Mouse (Mus musculus): ENCODE measurements around the gene C87436.
"Not testable (repeated sequence)": the region's sequence is repeated elsewhere in the genome, so short reads cannot be mapped to it uniquely, and the experiment has no call there.

C87436 gene

GRCm38 (mm10) chr6:86481871-86482270 is 43.7 kb downstream of the C87436 start:
- DNase-seq (ENCODE audit: extremely low spot score), result no peak

GRCm38 (mm10) chr6:86485943-86486640 is 47.9 kb downstream of the C87436 start:
- DNase-seq (ENCODE audit: extremely low spot score), result no peak

GRCm38 (mm10) chr6:86487358-86488148 is 49.4 kb downstream of the C87436 start:
- peak; percentile 83 for DNase-seq (ENCODE audit: extremely low spot score)

GRCm38 (mm10) chr6:86488149-86488485 is 49.9 kb downstream of the C87436 start:
- no peak for DNase-seq (ENCODE audit: extremely low spot score)

GRCm38 (mm10) chr6:86489945-86490344 is 51.8 kb downstream of the C87436 start:
- no peak for DNase-seq (ENCODE audit: extremely low spot score)

- DNase-seq (ENCODE audit: extremely low spot score), result not testable (repeated sequence)
These were observed 52.2 kb downstream of the C87436 start for GRCm38 (mm10) chr6:86490413-86490812.

GRCm38 (mm10) chr6:86493469-86494263 is 55.5 kb downstream of the C87436 start:
- no peak for DNase-seq (ENCODE audit: extremely low spot score)

- DNase-seq (ENCODE audit: extremely low spot score), result no peak
These were observed 56.6 kb downstream of the C87436 start for GRCm38 (mm10) chr6:86494767-86495166.

GRCm38 (mm10) chr6:86495661-86496060 is 57.5 kb downstream of the C87436 start:
- no peak for DNase-seq (ENCODE audit: extremely low spot score)

- DNase-seq (ENCODE audit: extremely low spot score), result no peak
These were observed 58.0 kb downstream of the C87436 start for GRCm38 (mm10) chr6:86496127-86496526.

- no peak for DNase-seq (ENCODE audit: extremely low spot score)
These were observed 58.4 kb downstream of the C87436 start for GRCm38 (mm10) chr6:86496585-86496984.

GRCm38 (mm10) chr6:86497071-86497815 is 59.1 kb downstream of the C87436 start:
- peak; percentile 49 for DNase-seq (ENCODE audit: extremely low spot score)

- no peak for DNase-seq (ENCODE audit: extremely low spot score)
These were observed 60.0 kb downstream of the C87436 start for GRCm38 (mm10) chr6:86497942-86498732.

GRCm38 (mm10) chr6:86499571-86500109 is 61.5 kb downstream of the C87436 start:
- DNase-seq (ENCODE audit: extremely low spot score), result no peak

GRCm38 (mm10) chr6:86503513-86503912 is 65.3 kb downstream of the C87436 start:
- DNase-seq (ENCODE audit: extremely low spot score), result no peak

- DNase-seq (ENCODE audit: extremely low spot score), result no peak
These were observed 67.5 kb downstream of the C87436 start for GRCm38 (mm10) chr6:86505671-86506070.

- no peak for DNase-seq (ENCODE audit: extremely low spot score)
These were observed 68.1 kb downstream of the C87436 start for GRCm38 (mm10) chr6:86506309-86506708.

- no peak for DNase-seq (ENCODE audit: extremely low spot score)
These were observed 68.9 kb downstream of the C87436 start for GRCm38 (mm10) chr6:86507116-86507515.

- no peak for DNase-seq (ENCODE audit: extremely low spot score)
These were observed 70.6 kb downstream of the C87436 start for GRCm38 (mm10) chr6:86508736-86509135.

GRCm38 (mm10) chr6:86509194-86509865 is 71.2 kb downstream of the C87436 start:
- DNase-seq (ENCODE audit: extremely low spot score), result no peak
